ENCODE assay signal across 1 mouse cellular context in the genomic region with DNA sequence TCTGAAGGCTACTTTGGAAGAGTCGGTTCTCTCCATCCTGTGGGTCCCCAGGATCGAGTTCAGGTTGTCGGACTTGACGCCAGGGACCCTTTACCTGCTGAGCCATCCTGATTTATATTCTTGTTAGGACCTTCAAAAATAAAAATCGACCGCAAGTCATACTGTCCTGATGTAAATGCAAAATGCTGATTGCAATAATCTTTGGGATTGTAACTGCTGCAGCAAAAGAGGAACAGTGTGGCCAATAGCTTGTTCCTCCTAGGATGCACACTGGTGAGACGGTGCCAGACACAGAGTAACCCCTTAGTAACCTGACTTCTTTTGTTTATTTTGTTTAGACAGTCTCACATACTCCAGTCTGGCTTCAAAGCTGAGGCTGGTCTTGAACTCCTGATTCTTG.
TF ChIP-seq lines count a peak whose summit lies in the region.

No protein-coding gene starts in this region.

TF ChIP-seq in MEL, 35 proteins besides CTCF, POLR2A, EP300 and RAD21:
- TF ChIP-seq KAT2A (conservative IDR thresholded peaks at IDR 0.05; ENCODE audit: low read depth, low read length) (no peak), HCFC1 (IDR thresholded peaks at IDR 0.05; ENCODE audit: low read depth, low read length) (peak; percentile 42; the same call in 1 of the 2 replicates), CHD2 (IDR thresholded peaks at IDR 0.05; ENCODE audit: low read length) (no peak), TAL1 (IDR thresholded peaks at IDR 0.05; ENCODE audit: low read length) (peak; percentile 4; the same call in 1 of the 2 replicates), POLR2AphosphoS2 (IDR thresholded peaks at IDR 0.05; ENCODE audit: low read length) (no peak), SIN3A (IDR thresholded peaks at IDR 0.05; ENCODE audit: low read length) (peak; percentile 66), ZMIZ1 (IDR thresholded peaks at IDR 0.05; ENCODE audit: low read depth, low read length) (0 out of 2 replicates have a peak, but pooled peaks have one; percentile 28), ZC3H11A (IDR thresholded peaks at IDR 0.05; ENCODE audit: low read depth, low read length) (no peak), MEF2A (IDR thresholded peaks at IDR 0.05; ENCODE audit: extremely low read depth, insufficient replicate concordance, low read depth, low read length, poor library complexity, severe bottlenecking) (no peak), NELFE (IDR thresholded peaks at IDR 0.05; ENCODE audit: low read depth, low read length) (no peak), POLR2AphosphoS5 (IDR thresholded peaks at IDR 0.05; ENCODE audit: borderline replicate concordance, low read depth, low read length) (no peak), BHLHE40 (IDR thresholded peaks at IDR 0.05; ENCODE audit: borderline replicate concordance, low read depth, low read length) (no peak; the same call in 1 of the 2 replicates), SMC3 (IDR thresholded peaks at IDR 0.05; ENCODE audit: low read depth, low read length) (no peak), RCOR1 (IDR thresholded peaks at IDR 0.05; ENCODE audit: low read depth, low read length) (peak; percentile 53), ZKSCAN1 (IDR thresholded peaks at IDR 0.05; ENCODE audit: low read depth, low read length) (no peak), MYB (IDR thresholded peaks at IDR 0.05; ENCODE audit: low read depth, low read length) (no peak), TBP (IDR thresholded peaks at IDR 0.05; ENCODE audit: low read depth, low read length) (no peak), MAZ (IDR thresholded peaks at IDR 0.05; ENCODE audit: low read depth, low read length) (no peak), ZNF384 (IDR thresholded peaks at IDR 0.05; ENCODE audit: low read depth, low read length) (peak; percentile 70), MAX (IDR thresholded peaks at IDR 0.05; ENCODE audit: low read length) (no peak), GABPA (IDR thresholded peaks at IDR 0.05; ENCODE audit: low read depth, low read length) (no peak), MXI1 (IDR thresholded peaks at IDR 0.05; ENCODE audit: low read depth, low read length) (no peak; the same call in 1 of the 2 replicates), NRF1 (IDR thresholded peaks at IDR 0.05; ENCODE audit: insufficient read depth, low read depth, low read length, poor library complexity, severe bottlenecking) (no peak), TCF12 (IDR thresholded peaks at IDR 0.05; ENCODE audit: low read depth, low read length) (peak; percentile 36; the same call in 1 of the 2 replicates), MAFK (IDR thresholded peaks at IDR 0.05; ENCODE audit: borderline replicate concordance, low read depth, low read length) (0 out of 2 replicates have a peak, but pooled peaks have one; percentile 36), USF2 (IDR thresholded peaks at IDR 0.05; ENCODE audit: borderline replicate concordance in 1 of 2, insufficient read depth in 1 of 2, low read depth in 1 of 2, low read length in 2 of 2) (no peak), CHD1 (IDR thresholded peaks at IDR 0.05; ENCODE audit: low read depth, low read length) (no peak), ETS1 (IDR thresholded peaks at IDR 0.05; ENCODE audit: low read depth, low read length) (peak; percentile 64; the same call in 1 of the 2 replicates), JUND (IDR thresholded peaks at IDR 0.05; ENCODE audit: low read depth, low read length) (no peak), ELF1 (IDR thresholded peaks at IDR 0.05; ENCODE audit: low read depth, low read length) (no peak), GATA1 (IDR thresholded peaks at IDR 0.05; ENCODE audit: low read depth, low read length) (0 out of 2 replicates have a peak, but pooled peaks have one; percentile 5), E2F4 (IDR thresholded peaks at IDR 0.05; ENCODE audit: borderline replicate concordance, low read depth, low read length) (no peak), USF1 (IDR thresholded peaks at IDR 0.05; ENCODE audit: low read depth, low read length) (no peak), MYC (IDR thresholded peaks at IDR 0.05; ENCODE audit: low read depth, low read length) (no peak), UBTF (IDR thresholded peaks at IDR 0.05; ENCODE audit: borderline replicate concordance, insufficient read depth, low read depth, low read length) (no peak)
TF ChIP-seq in MEL: peak in this region for 10.
